Mouse (Mus musculus) brain, embryonic 14.5 days (tissue): Measurements from ENCODE around the gene Tmed9.

Experiments used
- CTCF ChIP-seq: fragments of 200-500 bp; IDR thresholded peaks from 2 replicates; pipeline ENCODE4 v1.5.1; 2012; ENCODE audit warnings: inconsistent platforms, mild to moderate bottlenecking, moderate library complexity, borderline replicate concordance; ENCODE audit not compliant: insufficient read depth, insufficient read length; ENCODE audit errors: extremely low read depth
- POLR2A ChIP-seq: fragments of 200-500 bp; IDR thresholded peaks from 2 replicates; pipeline ENCODE4 v1.6.1; 2012; ENCODE audit warnings: mild to moderate bottlenecking, inconsistent platforms, borderline replicate concordance; ENCODE audit not compliant: poor library complexity, insufficient read depth, insufficient read length, severe bottlenecking; ENCODE audit errors: extremely low read depth

DNA sequence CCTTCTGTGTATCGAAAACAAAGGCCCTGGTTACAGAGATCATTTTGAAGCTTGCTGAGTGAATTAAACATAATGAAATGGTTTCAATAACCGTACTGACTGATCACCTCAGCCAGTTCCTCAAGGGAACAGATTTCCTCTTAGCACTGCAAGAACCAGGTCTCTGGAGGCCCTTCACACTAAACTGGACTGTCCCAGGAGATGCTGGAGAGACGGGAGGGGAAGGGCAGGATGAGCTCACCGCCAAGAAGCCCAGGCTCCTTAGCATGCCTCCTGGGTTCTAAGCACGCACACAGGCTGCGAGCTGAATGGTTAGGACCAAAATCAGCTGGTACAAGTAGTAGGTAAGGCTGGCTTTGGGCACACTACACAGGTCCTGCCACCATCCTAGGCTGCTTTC is 6.5 kb upstream of the Tmed9 start:
- TF ChIP-seq CTCF, result no peak
- no peak for TF ChIP-seq POLR2A
